ENCODE assay signal across 8 mouse cellular contexts in the genomic region with DNA sequence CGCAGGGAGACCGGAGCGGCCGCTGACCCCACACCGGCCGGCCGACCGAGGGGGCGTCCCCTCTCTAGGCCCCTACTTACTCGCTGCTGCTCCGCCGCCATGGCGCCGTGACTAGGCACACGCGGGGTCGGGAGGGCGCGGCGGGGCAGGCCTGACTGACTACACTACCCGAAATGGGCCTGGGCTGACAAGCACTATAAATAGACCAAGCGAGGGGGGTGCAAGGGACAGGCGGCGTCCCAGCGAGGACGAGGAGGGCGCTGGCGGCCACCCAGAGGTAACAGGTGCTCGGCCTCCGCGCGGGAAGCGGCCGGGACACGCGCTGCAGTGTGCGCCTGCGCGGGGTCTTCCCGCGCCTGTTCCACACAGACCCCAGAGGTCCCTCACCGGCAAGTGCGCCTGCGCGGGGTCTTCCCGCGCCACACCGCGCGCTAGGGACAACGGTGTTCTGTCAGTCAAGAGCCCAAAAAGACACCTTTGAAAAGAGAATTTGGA. TPM values are rescaled to one million over a fixed set of nuclear protein-coding genes. Genes with fewer than 3 reads are reported as not detected.
A peak's percentile ranks its signal among the peaks of the same experiment; 100 is the strongest.
DNase-seq lines count a peak whose midpoint lies in the region; ATAC-seq and TF ChIP-seq lines count a peak whose summit lies in the region.

No protein-coding gene starts in this region.

- DNase-seq in A20 (ENCODE audit: low read depth, low spot score) = peak; percentile 95
- DNase-seq in brain, embryonic 14.5 days (ENCODE audit: low read depth) = peak; percentile 96
- DNase-seq in heart, embryonic 10.5 days (ENCODE audit: low spot score) = peak; percentile 95
- DNase-seq in kidney, adult 9 months = peak; percentile 34
- DNase-seq in liver, embryonic 11.5 days (ENCODE audit: low spot score) = peak; percentile 77
- DNase-seq in neural tube, embryonic 11.5 days (ENCODE audit: low spot score) = peak; percentile 90
- DNase-seq in stomach, postnatal 0 days (ENCODE audit: low spot score) = peak; percentile 64

- WGBS in heart, embryonic 10.5 days = under 1% methylated on average over 51 of the region's 51 CpGs
- 2% methylated on average over 51 of the region's 51 CpGs for WGBS in liver, embryonic 11.5 days
- WGBS in neural tube, embryonic 11.5 days = under 1% methylated on average over 51 of the region's 51 CpGs
- under 1% methylated on average over 51 of the region's 51 CpGs for WGBS in stomach, postnatal 0 days

- H3K4me3 ChIP-seq in embryonic fibroblast, embryonic 13.5 days (ENCODE audit: insufficient read depth, low read length) = peak overlapping the region; percentile 23
- peak overlapping the region; percentile 63 for H3K4me3 ChIP-seq in heart, embryonic 10.5 days
- peak overlapping the region; percentile 58 for H3K4me3 ChIP-seq in liver, embryonic 11.5 days (ENCODE audit: low read depth, low read length)
- peak overlapping the region; percentile 46 for H3K4me3 ChIP-seq in neural tube, embryonic 11.5 days (ENCODE audit: low read depth, low read length)
- H3K4me3 ChIP-seq in stomach, postnatal 0 days (ENCODE audit: low read depth, low read length) = peak overlapping the region; percentile 47

- TF ChIP-seq CTCF in brain, embryonic 14.5 days (IDR thresholded peaks at IDR 0.05; ENCODE audit: borderline replicate concordance, extremely low read depth, insufficient read depth, insufficient read length) = no peak
- TF ChIP-seq CTCF in embryonic fibroblast, embryonic 13.5 days (IDR thresholded peaks at IDR 0.05; ENCODE audit: borderline replicate concordance, insufficient read depth, low read length) = no peak
- TF ChIP-seq CTCF in stomach, postnatal 0 days (IDR thresholded peaks at IDR 0.05; ENCODE audit: low read depth) = no peak

- H3K4me2 ChIP-seq in liver, embryonic 11.5 days = peak overlapping the region; percentile 96
- H3K4me2 ChIP-seq in neural tube, embryonic 11.5 days (ENCODE audit: low read depth) = peak overlapping the region; percentile 95
- H3K4me2 ChIP-seq in stomach, postnatal 0 days (replicated peaks; ENCODE audit: low read depth) = peak overlapping the region; percentile 91

- no peak for TF ChIP-seq EP300 in stomach, postnatal 0 days (optimal IDR thresholded peaks at IDR 0.05)

- peak overlapping the region; percentile 85 for H3K9ac ChIP-seq in liver, embryonic 11.5 days (ENCODE audit: low read depth, low read length)
- peak overlapping the region; percentile 68 for H3K9ac ChIP-seq in neural tube, embryonic 11.5 days (ENCODE audit: low read length)
- peak overlapping the region; percentile 59 for H3K9ac ChIP-seq in stomach, postnatal 0 days (ENCODE audit: low read length)

- H3K27me3 ChIP-seq in heart, embryonic 10.5 days (ENCODE audit: insufficient read depth, poor library complexity, severe bottlenecking) = no peaks in the 10 kb centered on the region
- H3K27me3 ChIP-seq in liver, embryonic 11.5 days (replicated peaks; ENCODE audit: control insufficient read depth, insufficient read depth, low read length) = no peaks in the 10 kb centered on the region
- no peaks in the 10 kb centered on the region for H3K27me3 ChIP-seq in neural tube, embryonic 11.5 days (ENCODE audit: control insufficient read depth, insufficient read depth, low read length)
- no peaks in the 10 kb centered on the region for H3K27me3 ChIP-seq in stomach, postnatal 0 days (ENCODE audit: control insufficient read depth, insufficient read depth, low read length)

- no peaks in the 10 kb centered on the region for H3K4me1 ChIP-seq in embryonic fibroblast, embryonic 13.5 days (ENCODE audit: control insufficient read depth, insufficient read depth, low read length)
- peaks cover 15% of the 10 kb centered on the region; the same call in 1 of the 2 replicates for H3K4me1 ChIP-seq in heart, embryonic 10.5 days
- H3K4me1 ChIP-seq in liver, embryonic 11.5 days (replicated peaks; ENCODE audit: control insufficient read depth, insufficient read depth, low read length) = peaks cover 4% of the 10 kb centered on the region; the same call in 1 of the 2 replicates
- peaks cover 5% of the 10 kb centered on the region; the same call in 1 of the 2 replicates for H3K4me1 ChIP-seq in neural tube, embryonic 11.5 days (ENCODE audit: control insufficient read depth, insufficient read depth, low read length)
- H3K4me1 ChIP-seq in stomach, postnatal 0 days (replicated peaks; ENCODE audit: control insufficient read depth, insufficient read depth) = 0 out of 2 replicates have a peak, but pooled peaks cover 3% of the 10 kb centered on the region

- H3K9me3 ChIP-seq in heart, embryonic 10.5 days = no peaks in the 10 kb centered on the region
- H3K9me3 ChIP-seq in liver, embryonic 11.5 days (ENCODE audit: control insufficient read depth, low read length) = no peaks in the 10 kb centered on the region
- no peaks in the 10 kb centered on the region for H3K9me3 ChIP-seq in neural tube, embryonic 11.5 days (ENCODE audit: control insufficient read depth, low read length)
- no peaks in the 10 kb centered on the region for H3K9me3 ChIP-seq in stomach, postnatal 0 days (ENCODE audit: control insufficient read depth, low read length)

- H3K27ac ChIP-seq in embryonic fibroblast, embryonic 13.5 days (ENCODE audit: insufficient read depth, low read length) = no peak overlapping the region
- peak overlapping the region; percentile 90 for H3K27ac ChIP-seq in heart, embryonic 10.5 days
- peak overlapping the region; percentile 28; the same call in 1 of the 2 replicates for H3K27ac ChIP-seq in liver, embryonic 11.5 days (ENCODE audit: low read depth, low read length)
- no peak overlapping the region for H3K27ac ChIP-seq in neural tube, embryonic 11.5 days (ENCODE audit: low read depth, low read length)
- peak overlapping the region; percentile 45; the same call in 1 of the 2 replicates for H3K27ac ChIP-seq in stomach, postnatal 0 days (replicated peaks)

- peak; percentile 88 for ATAC-seq in liver, embryonic 11.5 days (replicated peaks; ENCODE audit: low FRiP score)
- peak; percentile 83 for ATAC-seq in neural tube, embryonic 11.5 days (ENCODE audit: insufficient read depth, low FRiP score, low TSS enrichment)
- ATAC-seq in stomach, postnatal 0 days (ENCODE audit: low FRiP score, low TSS enrichment) = peak; percentile 79

- H3K36me3 ChIP-seq in heart, embryonic 10.5 days = no peaks in the 10 kb centered on the region
- no peaks in the 10 kb centered on the region for H3K36me3 ChIP-seq in liver, embryonic 11.5 days (ENCODE audit: control insufficient read depth, insufficient read depth, low read length)
- H3K36me3 ChIP-seq in neural tube, embryonic 11.5 days (ENCODE audit: control insufficient read depth, insufficient read depth, low read length) = no peaks in the 10 kb centered on the region
- no peaks in the 10 kb centered on the region for H3K36me3 ChIP-seq in stomach, postnatal 0 days (ENCODE audit: control insufficient read depth, insufficient read depth, low read length)

- TF ChIP-seq POLR2A in brain, embryonic 14.5 days (IDR thresholded peaks at IDR 0.05; ENCODE audit: borderline replicate concordance, extremely low read depth, insufficient read depth, insufficient read length, poor library complexity, severe bottlenecking) = peak; percentile 55; the same call in 1 of the 2 replicates
- TF ChIP-seq POLR2A in embryonic fibroblast, embryonic 13.5 days (IDR thresholded peaks at IDR 0.05; ENCODE audit: low read depth, low read length) = no peak

RNA-seq across cellular contexts. Expression of a gene that starts 10.4 kb away (rescaled TPM):
- polyA plus RNA-seq in brain, embryonic 14.5 days (2012; rRNA removed) = 0.15 and 0.16 TPM in 2 replicates
- polyA plus RNA-seq in embryonic fibroblast, embryonic 13.5 days (2011; ENCODE audit: insufficient read length, low read depth, missing spikeins) = not detected in 2 replicates
- polyA plus RNA-seq in heart, embryonic 10.5 days (2016; fragmentation: Nextera tagmentation; extraction: Ambion mirVana) = 6.4 and 11.0 TPM in 2 replicates
- 0.12 and 0.52 TPM in 2 replicates for polyA plus RNA-seq in liver, embryonic 11.5 days (2014; fragmentation: Nextera tagmentation; extraction: Ambion mirVana)
- not detected in 2 replicates for polyA plus RNA-seq in neural tube, embryonic 11.5 days (2014; fragmentation: Nextera tagmentation; extraction: Ambion mirVana)
- 0.28 and 0.62 TPM in 2 replicates for polyA plus RNA-seq in stomach, postnatal 0 days (2015; fragmentation: Nextera tagmentation; extraction: Ambion mirVana)

Comparison
In these comparisons a context has a peak if more than half of its experiments do, and no peak if none do; other contexts are left out.
1. DNase-seq: peak in every context shown above with its lines; median percentile 96 in brain, embryonic 14.5 days; 95 in A20; 95 in heart, embryonic 10.5 days; 90 in neural tube, embryonic 11.5 days; 77 in liver, embryonic 11.5 days; 64 in stomach, postnatal 0 days; 34 in kidney, adult 9 months.
2. H3K27ac ChIP-seq: peak in heart, embryonic 10.5 days (single experiment), liver, embryonic 11.5 days (single experiment) and stomach, postnatal 0 days (single experiment); none in embryonic fibroblast, embryonic 13.5 days (single experiment) and neural tube, embryonic 11.5 days (single experiment).
3. Peak in every context shown above with its lines, with median percentiles within 50 percentile points of each other: H3K4me3 ChIP-seq, ATAC-seq, H3K4me2 ChIP-seq and H3K9ac ChIP-seq.